Mouse (Mus musculus) cerebellum, postnatal 36 days (tissue): ENCODE measurements around the gene 9430038I01Rik.
A peak's percentile ranks its signal among the peaks of the same experiment; 100 is the strongest.
"Not testable (repeated sequence)": the region's sequence is repeated elsewhere in the genome, so short reads cannot be mapped to it uniquely, and the experiment has no call there.

Source experiments
- DNase-seq, 2 experiments: peaks; one replicate each; pipeline ENCODE4 v3.0.0; 2021 to 2022; ENCODE audit warnings: mixed read lengths in 2 of 2

Gene 9430038I01Rik

GRCm38 (mm10) chr7:137410337-137411197 is at the start of gene 9430038I01Rik:
TSS of gene 9430038I01Rik (minus strand) at chr7:137410762.
- DNase-seq = peak; percentile 96 to 98

- DNase-seq = no peak
Measured at GRCm38 (mm10) chr7:137445321-137445720, 34.8 kb upstream of the 9430038I01Rik start.

- no peak for DNase-seq
Measured at GRCm38 (mm10) chr7:137442951-137443350, 32.4 kb upstream of the 9430038I01Rik start.

GRCm38 (mm10) chr7:137438962-137439361 is 28.4 kb upstream of the 9430038I01Rik start:
- not testable (repeated sequence) for DNase-seq

GRCm38 (mm10) chr7:137438179-137438550 is 27.6 kb upstream of the 9430038I01Rik start:
- DNase-seq = peak; percentile 22 to 36

GRCm38 (mm10) chr7:137437440-137438178 is 27.0 kb upstream of the 9430038I01Rik start, which contains the start of gene Glrx3:
TSS of gene Glrx3 (plus strand) at chr7:137437614.
- DNase-seq = peak; percentile 92 to 95

GRCm38 (mm10) chr7:137436901-137437300 is 26.3 kb upstream of the 9430038I01Rik start:
- no peak for DNase-seq

GRCm38 (mm10) chr7:137431769-137432603 is 21.4 kb upstream of the 9430038I01Rik start:
- no peak for DNase-seq

- no peak for DNase-seq
Measured at GRCm38 (mm10) chr7:137426693-137427092, 16.1 kb upstream of the 9430038I01Rik start.

- no peak for DNase-seq
Measured at GRCm38 (mm10) chr7:137421236-137421635, 10.7 kb upstream of the 9430038I01Rik start.

GRCm38 (mm10) chr7:137420550-137420949 is 10.0 kb upstream of the 9430038I01Rik start:
- no peak for DNase-seq

GRCm38 (mm10) chr7:137414710-137415109 is 4.1 kb upstream of the 9430038I01Rik start:
- DNase-seq = no peak

- no peak for DNase-seq
Measured at GRCm38 (mm10) chr7:137407428-137408058, 3.0 kb downstream of the 9430038I01Rik start.

- DNase-seq = no peak
Measured at GRCm38 (mm10) chr7:137404146-137404545, 6.4 kb downstream of the 9430038I01Rik start.

GRCm38 (mm10) chr7:137398973-137399372 is 11.6 kb downstream of the 9430038I01Rik start:
- DNase-seq = no peak

GRCm38 (mm10) chr7:137397361-137397910 is 13.1 kb downstream of the 9430038I01Rik start:
- DNase-seq = no peak

- no peak for DNase-seq
Measured at GRCm38 (mm10) chr7:137395421-137395820, 15.1 kb downstream of the 9430038I01Rik start.

GRCm38 (mm10) chr7:137387863-137388262 is 22.7 kb downstream of the 9430038I01Rik start:
- DNase-seq = no peak

- no peak for DNase-seq
Measured at GRCm38 (mm10) chr7:137374996-137375395, 35.6 kb downstream of the 9430038I01Rik start.

GRCm38 (mm10) chr7:137371770-137372169 is 38.8 kb downstream of the 9430038I01Rik start:
- no peak for DNase-seq

- no peak for DNase-seq
Measured at GRCm38 (mm10) chr7:137370175-137370574, 40.4 kb downstream of the 9430038I01Rik start.

- DNase-seq = no peak
Measured at GRCm38 (mm10) chr7:137366736-137367135, 43.8 kb downstream of the 9430038I01Rik start.
